Mouse (Mus musculus) kidney, embryonic 15.5 days (tissue): ENCODE measurements around the gene Frmd6. TPM values are rescaled to one million over a fixed set of nuclear protein-coding genes. Genes with fewer than 3 reads are reported as not detected.

Experiments used
- ATAC-seq: fragments of 200-750 bp; cut with Nextera tagmentation; replicated peaks from 2 replicates; pipeline ENCODE4 v1.8.0; 2017; ENCODE audit warnings: moderate TSS enrichment; ENCODE audit not compliant: low FRiP score
- H3K27ac ChIP-seq: fragments of 300-500 bp; sonication (generic); 2 replicates; pipeline ENCODE4 v1.5.1; 2015; ENCODE audit warnings: mild to moderate bottlenecking, inconsistent platforms
- H3K27me3 ChIP-seq: fragments of 300-500 bp; sonication (generic); 2 replicates; pipeline ENCODE4 v1.6.1; 2015; ENCODE audit warnings: inconsistent platforms
- H3K36me3 ChIP-seq: fragments of 300-500 bp; sonication (generic); 2 replicates; pipeline ENCODE4 v1.6.1; 2015; ENCODE audit warnings: inconsistent platforms
- H3K4me1 ChIP-seq: fragments of 300-500 bp; sonication (generic); 2 replicates; pipeline ENCODE4 v1.6.1; 2015; ENCODE audit warnings: inconsistent platforms
- H3K4me2 ChIP-seq: fragments of 300-500 bp; sonication (generic); 2 replicates; pipeline ENCODE4 v1.6.1; 2015; ENCODE audit warnings: moderate library complexity, mild to moderate bottlenecking, inconsistent platforms
- H3K4me3 ChIP-seq: fragments of 300-500 bp; sonication (generic); replicated peaks from 2 replicates; pipeline ENCODE4 v1.5.1; 2015; ENCODE audit warnings: mild to moderate bottlenecking, inconsistent platforms
- H3K9ac ChIP-seq: fragments of 300-500 bp; sonication (generic); 2 replicates; pipeline ENCODE4 v1.6.1; 2015; ENCODE audit warnings: mild to moderate bottlenecking, inconsistent platforms
- H3K9me3 ChIP-seq: fragments of 300-500 bp; sonication (generic); replicated peaks from 2 replicates; pipeline ENCODE4 v1.6.1; 2016; ENCODE audit warnings: inconsistent platforms
- WGBS: fragments of 180-500 bp; shearing (Covaris S2); methylation state at CpG from one replicate; pipeline ENCODE4 v1.1.7; 2015; ENCODE audit warnings: mixed read lengths; 5-methylcytosine and 5-hydroxymethylcytosine counted together
- polyA plus RNA-seq: library from polyadenylated mRNA; unstranded; fragments of >200 nt; fragmentation: Nextera tagmentation; extraction: Ambion mirVana; gene quantifications from 2 replicates; pipeline ENCODE4 v1.2.1, GENCODE M21; 2015

Frmd6 gene
- polyA plus RNA-seq, 1 experiment from 2014 or later = 19.4 TPM

GRCm38 (mm10) chr12:70794543-70795388, 30.5 kb upstream of the Frmd6 start:
- Histone ChIP-seq H3K9me3 (no peaks in the 10 kb centered on the region), H3K4me3 (no peak overlapping the region), H3K4me2 (no peak overlapping the region), H3K9ac (no peak overlapping the region), H3K36me3 (no peaks in the 10 kb centered on the region), H3K27ac (no peak overlapping the region), H3K4me1 (peaks cover 19% of the 10 kb centered on the region), H3K27me3 (no peaks in the 10 kb centered on the region)
- ATAC-seq = no peak
- 61% methylated on average over 16 of the region's 16 CpGs for WGBS

DNA sequence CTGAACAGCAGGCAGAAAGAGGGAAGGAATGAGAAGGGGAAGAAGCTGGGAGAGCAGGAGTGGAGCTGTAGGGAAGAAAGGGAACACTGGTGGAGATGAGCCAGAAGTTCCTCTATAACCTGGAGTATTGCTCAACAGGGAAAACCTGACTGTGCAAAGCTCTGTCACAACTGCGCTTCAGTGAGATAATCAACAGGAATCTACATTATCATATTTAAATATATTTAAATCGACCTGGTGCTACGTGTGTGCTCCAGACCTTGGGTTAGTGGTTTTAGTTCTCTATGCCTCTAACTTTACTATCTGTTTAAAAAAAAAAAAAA, 30.0 kb upstream of the Frmd6 start:
- WGBS = 90% methylated on average over 3 of the region's 3 CpGs
- Histone ChIP-seq H3K4me1 (peaks cover 19% of the 10 kb centered on the region), H3K27ac (no peak overlapping the region)

GRCm38 (mm10) chr12:70798496-70798895, 26.8 kb upstream of the Frmd6 start:
- no peak overlapping the region for H3K27ac ChIP-seq

More for the DNA sequence above, 30.0 kb upstream of the Frmd6 start:
- no peak for ATAC-seq
- Histone ChIP-seq H3K9ac (no peak overlapping the region), H3K4me3 (no peak overlapping the region), H3K36me3 (no peaks in the 10 kb centered on the region), H3K27me3 (no peaks in the 10 kb centered on the region), H3K4me2 (no peak overlapping the region), H3K9me3 (no peaks in the 10 kb centered on the region)

DNA sequence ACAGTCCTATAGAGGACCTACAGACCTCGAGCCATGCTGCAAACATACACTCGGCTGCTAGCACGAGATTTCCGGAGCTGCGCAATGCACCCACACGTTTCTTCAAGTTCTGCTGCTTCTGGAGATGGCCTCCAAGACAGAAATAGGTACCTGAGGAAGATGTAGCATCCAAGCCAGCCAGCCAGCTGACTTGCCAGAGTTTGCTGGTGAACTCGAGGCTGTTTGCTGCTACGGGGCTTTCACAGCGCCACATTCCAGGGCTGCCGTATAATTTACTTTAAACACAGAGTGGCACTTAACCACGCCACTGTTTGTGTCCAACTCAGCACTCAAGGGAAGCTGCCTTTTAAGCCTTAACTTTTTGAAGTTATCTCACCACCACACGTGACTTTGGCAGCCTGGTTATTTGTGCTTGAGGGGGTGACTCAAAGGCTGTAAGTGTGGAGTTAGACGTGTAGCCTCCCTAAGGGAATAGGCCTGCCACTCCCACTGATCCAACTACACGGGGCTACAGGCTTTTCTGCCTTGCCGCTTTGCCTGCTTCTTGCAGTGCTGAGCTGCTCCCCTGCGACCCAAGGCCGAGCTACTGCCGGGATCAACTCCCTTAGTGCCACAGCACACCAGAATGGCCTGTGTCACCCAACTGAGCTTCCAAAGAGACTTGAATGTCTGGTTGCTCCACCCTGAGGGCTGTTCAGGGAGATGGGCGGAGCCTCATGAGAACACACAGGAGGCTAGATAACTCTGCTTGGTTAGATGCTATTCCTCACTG, 25.9 kb upstream of the Frmd6 start:
- no peaks in the 10 kb centered on the region; the same call in 1 of the 2 replicates for H3K27me3 ChIP-seq
- H3K9ac ChIP-seq = no peak overlapping the region
- H3K27ac ChIP-seq = peak overlapping the region; percentile 33; the same call in 1 of the 2 replicates
- no peak overlapping the region for H3K4me3 ChIP-seq
- no peaks in the 10 kb centered on the region for H3K36me3 ChIP-seq
- peaks cover 19% of the 10 kb centered on the region for H3K4me1 ChIP-seq
- no peaks in the 10 kb centered on the region for H3K9me3 ChIP-seq
- peak overlapping the region; percentile 39 for H3K4me2 ChIP-seq
- ATAC-seq = peak; percentile 25; the same call in 1 of the 2 replicates
- 35% methylated on average over 19 of the region's 19 CpGs for WGBS

More at GRCm38 (mm10) chr12:70798496-70798895, 26.8 kb upstream of the Frmd6 start:
- no peak overlapping the region for H3K4me3 ChIP-seq
- no peak overlapping the region for H3K9ac ChIP-seq
- H3K27me3 ChIP-seq = no peaks in the 10 kb centered on the region
- no peaks in the 10 kb centered on the region for H3K36me3 ChIP-seq
- 42% methylated on average over 8 of the region's 8 CpGs for WGBS
- no peaks in the 10 kb centered on the region for H3K9me3 ChIP-seq
- H3K4me1 ChIP-seq = peaks cover 19% of the 10 kb centered on the region
- no peak for ATAC-seq
- no peak overlapping the region for H3K4me2 ChIP-seq

GRCm38 (mm10) chr12:70800086-70800485, 25.2 kb upstream of the Frmd6 start:
- 83% methylated on average over 8 of the region's 8 CpGs for WGBS

GRCm38 (mm10) chr12:70801361-70801760, 24.0 kb upstream of the Frmd6 start:
- Histone ChIP-seq H3K4me3 (no peak overlapping the region), H3K36me3 (no peaks in the 10 kb centered on the region), H3K27me3 (no peaks in the 10 kb centered on the region; the same call in 1 of the 2 replicates), H3K9ac (no peak overlapping the region), H3K27ac (no peak overlapping the region), H3K4me1 (peaks cover 15% of the 10 kb centered on the region), H3K9me3 (no peaks in the 10 kb centered on the region), H3K4me2 (no peak overlapping the region)
- no peak for ATAC-seq
- 59% methylated on average over 8 of the region's 8 CpGs for WGBS

More at GRCm38 (mm10) chr12:70800086-70800485, 25.2 kb upstream of the Frmd6 start:
- Histone ChIP-seq H3K4me1 (peaks cover 16% of the 10 kb centered on the region), H3K9ac (no peak overlapping the region), H3K27ac (no peak overlapping the region), H3K27me3 (no peaks in the 10 kb centered on the region; the same call in 1 of the 2 replicates), H3K36me3 (no peaks in the 10 kb centered on the region), H3K9me3 (no peaks in the 10 kb centered on the region), H3K4me3 (no peak overlapping the region), H3K4me2 (no peak overlapping the region)
- ATAC-seq = no peak

- ATAC-seq = no peak
- no peak overlapping the region for H3K4me3 ChIP-seq
- WGBS = 76% methylated on average over 4 of the region's 4 CpGs
- peaks cover 12% of the 10 kb centered on the region for H3K4me1 ChIP-seq
- H3K4me2 ChIP-seq = no peak overlapping the region
- no peak overlapping the region for H3K9ac ChIP-seq
- H3K36me3 ChIP-seq = no peaks in the 10 kb centered on the region
- no peaks in the 10 kb centered on the region for H3K9me3 ChIP-seq
- no peaks in the 10 kb centered on the region; the same call in 1 of the 2 replicates for H3K27me3 ChIP-seq
- no peak overlapping the region for H3K27ac ChIP-seq
These were observed 21.8 kb upstream of the Frmd6 start for GRCm38 (mm10) chr12:70803494-70803893.

DNA sequence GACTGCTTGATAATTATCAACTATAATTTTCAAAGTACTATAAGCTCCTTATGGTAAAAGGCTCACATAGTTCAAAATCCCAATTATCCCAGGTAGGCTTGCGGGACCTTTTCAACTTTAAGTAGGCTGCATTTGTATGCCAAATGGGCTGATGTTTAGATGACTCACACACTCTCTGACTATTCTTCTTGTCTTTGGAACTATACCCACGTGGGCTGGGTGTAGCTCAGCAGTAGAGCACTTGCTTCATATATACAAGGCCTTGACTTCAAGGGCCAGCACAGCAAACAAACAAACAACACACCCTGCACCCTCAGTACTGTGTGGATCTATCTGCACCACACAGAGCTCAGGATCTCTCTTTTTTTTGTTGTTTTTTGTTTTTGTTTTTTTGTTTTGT, 20.3 kb upstream of the Frmd6 start:
- Histone ChIP-seq H3K4me2 (no peak overlapping the region), H3K27ac (no peak overlapping the region), H3K4me3 (no peak overlapping the region), H3K9me3 (no peaks in the 10 kb centered on the region), H3K4me1 (no peaks in the 10 kb centered on the region), H3K27me3 (no peaks in the 10 kb centered on the region; the same call in 1 of the 2 replicates), H3K9ac (no peak overlapping the region), H3K36me3 (no peaks in the 10 kb centered on the region)
- 70% methylated on average over 2 of the region's 2 CpGs for WGBS
- no peak for ATAC-seq

DNA sequence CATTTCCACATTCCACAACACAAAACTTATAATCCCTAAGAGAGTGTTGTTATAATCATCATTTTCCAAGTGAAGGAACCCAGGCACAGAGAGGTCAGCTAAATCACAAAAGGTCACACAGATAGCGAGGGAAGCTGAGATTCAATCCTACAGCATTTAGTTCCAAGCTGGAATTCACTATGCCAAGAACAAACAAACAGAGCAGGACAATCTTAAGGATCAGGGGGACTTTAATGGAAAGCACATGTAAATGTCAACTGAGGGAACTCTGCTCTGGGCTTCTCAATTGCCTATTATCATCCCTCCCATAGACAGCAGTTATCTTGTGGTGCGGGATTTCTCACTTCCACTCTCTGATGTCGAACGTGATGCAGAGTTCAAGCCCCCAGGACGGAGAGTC, 17.8 kb upstream of the Frmd6 start:
- H3K4me1 ChIP-seq = no peaks in the 10 kb centered on the region
- WGBS = 22% methylated on average over 5 of the region's 5 CpGs

DNA sequence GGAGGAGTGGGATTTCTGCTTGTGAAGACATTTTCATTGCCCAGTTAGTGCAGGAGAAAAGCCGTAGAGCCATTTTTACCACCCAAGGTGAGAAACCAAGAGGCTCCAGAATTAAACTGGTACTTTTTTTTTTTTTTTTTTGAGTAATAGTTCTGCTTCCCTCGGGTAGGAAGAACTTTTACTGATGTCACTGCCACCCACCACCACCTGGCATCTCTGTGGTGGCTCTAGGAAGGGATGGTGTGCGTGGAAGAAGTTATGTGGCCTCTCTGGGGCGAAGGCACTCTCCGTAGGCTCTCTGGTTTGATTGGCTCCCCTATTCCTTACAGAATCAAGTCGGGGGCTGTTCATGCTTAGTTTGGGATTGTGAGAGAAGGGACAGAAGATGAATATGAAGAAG, 17.3 kb upstream of the Frmd6 start:
- no peak for ATAC-seq
- no peaks in the 10 kb centered on the region for H3K9me3 ChIP-seq
- no peaks in the 10 kb centered on the region; the same call in 1 of the 2 replicates for H3K27me3 ChIP-seq
- H3K4me3 ChIP-seq = no peak overlapping the region
- no peaks in the 10 kb centered on the region for H3K36me3 ChIP-seq
- no peak overlapping the region for H3K27ac ChIP-seq
- 52% methylated on average over 6 of the region's 6 CpGs for WGBS
- no peak overlapping the region for H3K9ac ChIP-seq
- no peak overlapping the region for H3K4me2 ChIP-seq
- peaks cover 3% of the 10 kb centered on the region; the same call in 1 of the 2 replicates for H3K4me1 ChIP-seq

More for the DNA sequence above, 17.8 kb upstream of the Frmd6 start:
- Histone ChIP-seq H3K27ac (no peak overlapping the region), H3K4me2 (no peak overlapping the region), H3K4me3 (no peak overlapping the region), H3K36me3 (no peaks in the 10 kb centered on the region), H3K27me3 (no peaks in the 10 kb centered on the region; the same call in 1 of the 2 replicates), H3K9ac (no peak overlapping the region), H3K9me3 (no peaks in the 10 kb centered on the region)
- ATAC-seq = no peak

- Histone ChIP-seq H3K36me3 (no peaks in the 10 kb centered on the region), H3K27me3 (no peaks in the 10 kb centered on the region), H3K9ac (no peak overlapping the region), H3K4me3 (no peak overlapping the region), H3K9me3 (no peaks in the 10 kb centered on the region), H3K27ac (no peak overlapping the region), H3K4me1 (peaks cover 5% of the 10 kb centered on the region; the same call in 1 of the 2 replicates), H3K4me2 (no peak overlapping the region)
- no peak for ATAC-seq
- WGBS = 86% methylated on average over 2 of the region's 2 CpGs
These were observed 15.4 kb upstream of the Frmd6 start for GRCm38 (mm10) chr12:70809957-70810356.

DNA sequence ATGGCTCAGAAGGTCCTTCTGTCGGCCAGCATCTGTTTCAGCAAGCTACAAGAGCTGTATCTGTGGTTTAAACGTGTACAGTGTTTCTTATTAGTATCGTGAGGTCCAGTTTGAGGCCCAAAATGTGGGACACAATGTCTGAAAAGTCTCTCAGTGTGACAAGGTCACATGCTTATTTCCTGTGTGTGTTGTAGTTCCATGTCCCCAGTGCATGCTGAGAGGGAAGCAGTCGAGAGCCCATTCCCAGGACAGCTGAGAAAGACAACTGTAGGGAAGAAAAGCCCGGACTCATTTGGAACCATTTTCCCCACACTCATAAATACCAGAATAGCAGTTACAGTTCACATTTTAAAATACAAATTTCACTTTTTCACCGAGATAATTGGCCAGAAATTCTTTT, 13.5 kb upstream of the Frmd6 start:
- Histone ChIP-seq H3K9ac (no peak overlapping the region), H3K27me3 (no peaks in the 10 kb centered on the region), H3K9me3 (no peaks in the 10 kb centered on the region), H3K4me1 (peaks cover 5% of the 10 kb centered on the region; the same call in 1 of the 2 replicates), H3K36me3 (no peaks in the 10 kb centered on the region), H3K27ac (peak overlapping the region; percentile 63), H3K4me3 (no peak overlapping the region), H3K4me2 (no peak overlapping the region)
- ATAC-seq = no peak
- 67% methylated on average over 6 of the region's 6 CpGs for WGBS
